Mouse (Mus musculus) liver, embryonic 14.5 days (tissue): ENCODE measurements at regions not wholly inside any gene's neighbourhood (a gene's known extent, or its start where the extent isn't known, plus 50 kb on each side); places are given as distances from the start of the nearest gene placed in this dataset.

Experiments
- ATAC-seq: fragments of 200-750 bp; cut with Nextera tagmentation; 2 replicates; pipeline ENCODE4 v1.8.0; 2017; ENCODE audit warnings: moderate number of reproducible peaks, mild to moderate bottlenecking, moderate library complexity; ENCODE audit not compliant: insufficient read depth
- DNase-seq, 3 experiments: peaks; one replicate each; pipeline ENCODE4 v3.0.0-alpha.2; 2012 to 2013; ENCODE audit warnings: low read depth in 3 of 3, low spot score in 3 of 3
- H3K27ac ChIP-seq: fragments of 300-500 bp; sonication (generic); 2 replicates; pipeline ENCODE4 v1.5.1; 2014; ENCODE audit warnings: moderate library complexity, mild to moderate bottlenecking, control low read depth, inconsistent platforms
- H3K27me3 ChIP-seq: fragments of 300-500 bp; sonication (generic); 2 replicates; pipeline ENCODE4 v1.6.1; 2014; ENCODE audit warnings: mild to moderate bottlenecking, low read length, moderate library complexity; ENCODE audit not compliant: control insufficient read depth, insufficient read depth
- H3K36me3 ChIP-seq: fragments of 300-500 bp; sonication (generic); replicated peaks from 2 replicates; pipeline ENCODE4 v1.6.1; 2014; ENCODE audit warnings: low read depth; ENCODE audit not compliant: control insufficient read depth, insufficient read depth
- H3K4me1 ChIP-seq, 2 experiments: fragments of 200-500 bp in 1 of 2; fragments of 300-500 bp in 1 of 2; sonication (generic) in 1 of 2; replicated peaks; 2 replicates each; pipeline ENCODE4 v1.6.1; 2012 to 2014; ENCODE audit warnings: antibody characterized with exemption in 1 of 2, inconsistent platforms in 1 of 2, low read length in 1 of 2; ENCODE audit not compliant: control insufficient read depth in 2 of 2, insufficient read depth in 2 of 2
- H3K4me2 ChIP-seq: fragments of 300-500 bp; sonication (generic); 2 replicates; pipeline ENCODE4 v1.6.1; 2014; ENCODE audit warnings: low read depth, mild to moderate bottlenecking, control low read depth, moderate library complexity
- H3K4me3 ChIP-seq, 2 experiments: fragments of 200-500 bp in 1 of 2; fragments of 300-500 bp in 1 of 2; sonication (generic) in 1 of 2; 2 replicates each; pipeline ENCODE4 v1.5.1; 2012 to 2014; ENCODE audit warnings: low read depth in 2 of 2, low read length in 2 of 2, mild to moderate bottlenecking in 2 of 2, control low read depth in 1 of 2, inconsistent platforms in 1 of 2, moderate library complexity in 1 of 2; ENCODE audit not compliant: insufficient read depth in 1 of 2
- H3K9ac ChIP-seq: fragments of 300-500 bp; sonication (generic); replicated peaks from 2 replicates; pipeline ENCODE4 v1.6.1; 2014; ENCODE audit warnings: mild to moderate bottlenecking, control low read depth, moderate library complexity
- H3K9me3 ChIP-seq: fragments of 300-500 bp; sonication (generic); 2 replicates; pipeline ENCODE4 v1.6.1; 2016; ENCODE audit warnings: low read length, mixed read lengths; ENCODE audit not compliant: control insufficient read depth
- CTCF ChIP-seq: IDR thresholded peaks from 2 replicates; pipeline ENCODE4 v1.5.1; 2016; ENCODE audit warnings: antibody characterized with exemption, low read depth, control low read depth
- EP300 ChIP-seq: IDR thresholded peaks from 2 replicates; pipeline ENCODE4 v1.6.1; 2016; ENCODE audit warnings: antibody characterized with exemption, low read depth
- WGBS: fragments of 180-500 bp; shearing (Covaris S2); extraction: QIAGEN DNeasy Blood & Tissue Kit; methylation state at CpG from one replicate; pipeline ENCODE4 v1.1.7; 2014; ENCODE audit not compliant: insufficient replicate concordance; 5-methylcytosine and 5-hydroxymethylcytosine counted together

DNA sequence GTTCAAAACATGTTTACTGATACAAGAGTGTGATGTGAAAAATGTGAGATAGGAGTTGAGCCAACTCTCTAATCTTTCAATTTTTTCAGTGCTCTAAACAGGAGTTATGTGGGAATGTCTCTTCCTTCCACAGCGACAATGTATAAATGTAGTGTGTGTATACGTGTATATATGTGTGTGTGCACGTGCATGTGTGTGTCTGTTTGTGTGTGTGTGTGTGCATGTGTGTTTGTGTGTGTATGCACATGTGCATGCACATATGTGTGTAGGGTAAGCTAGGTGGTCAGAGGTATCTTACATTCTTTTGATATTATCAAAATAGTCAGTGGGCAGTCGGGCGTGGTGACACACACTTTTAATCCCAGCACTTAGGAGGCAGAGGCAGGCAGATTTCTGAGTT is 511.2 kb upstream of the Zic4 start:
- no peak for ATAC-seq

GRCm38 (mm10) chr9:90871636-90872035 is 490.6 kb upstream of the Zic4 start:
- Histone ChIP-seq H3K36me3 (no peaks in the 10 kb centered on the region), H3K9me3 (no peaks in the 10 kb centered on the region), H3K4me2 (no peak overlapping the region), H3K9ac (no peak overlapping the region), H3K27ac (no peak overlapping the region), H3K4me3 (no peak overlapping the region), H3K4me1 (no peaks in the 10 kb centered on the region), H3K27me3 (no peaks in the 10 kb centered on the region)
- no peak for TF ChIP-seq EP300
- no peak for TF ChIP-seq CTCF
- 69% methylated on average over 5 of the region's 5 CpGs for WGBS
- ATAC-seq: no peak
- DNase-seq: no peak

More for the DNA sequence above, 511.2 kb upstream of the Zic4 start:
- Histone ChIP-seq H3K4me1 (no peaks in the 10 kb centered on the region), H3K9ac (no peak overlapping the region), H3K9me3 (no peaks in the 10 kb centered on the region), H3K27ac (no peak overlapping the region), H3K4me2 (no peak overlapping the region), H3K27me3 (no peaks in the 10 kb centered on the region), H3K4me3 (no peak overlapping the region), H3K36me3 (no peaks in the 10 kb centered on the region)
- no peak for TF ChIP-seq CTCF
- TF ChIP-seq EP300: no peak
- no peak for DNase-seq
- WGBS: 71% methylated on average over 5 of the region's 5 CpGs

DNA sequence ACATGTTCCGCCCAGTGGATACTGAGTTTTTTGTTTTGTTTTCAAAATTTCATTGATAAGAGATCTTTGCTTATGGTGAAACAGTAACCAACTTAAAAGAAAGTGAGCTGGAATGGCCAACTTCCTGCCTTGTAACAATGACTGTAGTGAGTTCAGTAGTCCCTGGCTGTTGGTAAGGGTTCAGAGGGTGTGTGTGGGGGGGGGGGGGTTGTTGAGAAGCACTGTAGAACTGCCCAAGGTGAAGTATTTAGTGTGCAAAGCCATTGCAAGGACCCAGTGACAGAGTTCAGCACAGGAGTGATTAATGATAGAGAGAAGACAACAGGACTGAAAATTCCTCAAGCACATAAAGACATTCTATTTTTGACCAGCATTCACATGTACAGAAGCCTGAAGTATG is 477.7 kb upstream of the Zic4 start:
- TF ChIP-seq CTCF: no peak
- DNase-seq: no peak
- no peak overlapping the region for H3K9ac ChIP-seq
- no peaks in the 10 kb centered on the region for H3K27me3 ChIP-seq
- H3K4me2 ChIP-seq: no peak overlapping the region
- 68% methylated on average over 1 of the region's 1 CpGs for WGBS
- H3K4me3 ChIP-seq: no peak overlapping the region
- ATAC-seq: no peak
- H3K9me3 ChIP-seq: no peaks in the 10 kb centered on the region
- H3K27ac ChIP-seq: no peak overlapping the region
- no peaks in the 10 kb centered on the region for H3K36me3 ChIP-seq
- no peaks in the 10 kb centered on the region for H3K4me1 ChIP-seq

DNA sequence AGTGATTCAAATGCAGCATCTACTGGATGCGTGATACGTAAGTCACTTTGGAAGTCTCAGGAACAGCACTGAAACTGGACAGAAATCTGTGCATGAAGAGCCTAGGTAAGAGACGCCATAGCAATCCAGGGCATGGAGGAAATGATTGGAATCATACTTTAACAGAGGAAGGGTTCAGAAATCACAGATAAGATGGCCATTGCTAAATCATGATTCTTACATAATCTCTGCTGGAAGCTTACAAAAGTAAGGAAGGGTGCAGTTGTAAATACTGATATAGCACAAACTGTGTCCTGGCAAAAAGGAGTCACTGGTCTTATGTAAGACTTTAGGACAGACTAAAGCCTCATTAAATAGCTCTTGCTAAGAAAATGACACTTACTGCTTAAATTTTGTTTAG is 474.8 kb upstream of the Zic4 start:
- DNase-seq: no peak
- no peaks in the 10 kb centered on the region for H3K27me3 ChIP-seq
- no peak overlapping the region for H3K27ac ChIP-seq
- TF ChIP-seq EP300: no peak
- TF ChIP-seq CTCF: no peak
- WGBS: 72% methylated on average over 3 of the region's 3 CpGs
- no peak for ATAC-seq
- H3K4me1 ChIP-seq: no peaks in the 10 kb centered on the region
- H3K4me2 ChIP-seq: no peak overlapping the region
- no peaks in the 10 kb centered on the region for H3K36me3 ChIP-seq
- H3K9me3 ChIP-seq: no peaks in the 10 kb centered on the region
- no peak overlapping the region for H3K9ac ChIP-seq
- no peak overlapping the region for H3K4me3 ChIP-seq

DNA sequence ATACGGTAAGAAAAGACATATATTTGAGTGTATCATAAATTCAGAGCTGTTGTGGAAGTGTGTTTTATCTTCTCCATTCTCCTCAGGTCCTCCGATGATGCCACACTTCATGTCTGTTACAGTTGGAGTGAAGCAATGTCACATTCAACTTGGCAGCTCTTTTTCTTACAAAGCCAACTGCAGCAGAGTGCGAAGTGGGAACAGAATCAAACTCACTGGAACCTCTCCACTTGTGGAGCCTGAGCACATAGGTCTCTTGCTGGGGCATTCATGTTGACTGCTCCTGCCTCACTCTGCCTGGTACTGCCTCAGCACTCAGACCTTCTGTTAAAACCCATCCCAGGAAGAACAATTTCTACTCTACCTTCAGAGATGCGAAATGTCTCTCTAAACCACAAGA is 471.4 kb upstream of the Zic4 start:
- Histone ChIP-seq H3K4me3 (no peak overlapping the region), H3K27me3 (no peaks in the 10 kb centered on the region), H3K36me3 (no peaks in the 10 kb centered on the region), H3K4me1 (no peaks in the 10 kb centered on the region), H3K4me2 (no peak overlapping the region), H3K9ac (no peak overlapping the region), H3K27ac (no peak overlapping the region), H3K9me3 (no peaks in the 10 kb centered on the region)
- TF ChIP-seq CTCF (no peak), EP300 (no peak)
- DNase-seq (no peak), ATAC-seq (no peak)
- 62% methylated on average over 4 of the region's 4 CpGs for WGBS

GRCm38 (mm10) chr9:90892816-90893215 is 469.4 kb upstream of the Zic4 start:
- H3K4me2 ChIP-seq: no peak overlapping the region
- no peak overlapping the region for H3K9ac ChIP-seq
- no peak overlapping the region for H3K27ac ChIP-seq
- no peak overlapping the region for H3K4me3 ChIP-seq
- H3K9me3 ChIP-seq: no peaks in the 10 kb centered on the region
- DNase-seq (no peak), ATAC-seq (no peak)
- H3K4me1 ChIP-seq: no peaks in the 10 kb centered on the region
- no peaks in the 10 kb centered on the region for H3K27me3 ChIP-seq
- TF ChIP-seq CTCF (no peak), EP300 (no peak)
- 42% methylated on average over 1 of the region's 1 CpGs for WGBS
- no peaks in the 10 kb centered on the region for H3K36me3 ChIP-seq
